Mouse (Mus musculus): Measurements from ENCODE around the gene Parp11. TPM values are rescaled to one million over a fixed set of nuclear protein-coding genes. Genes with fewer than 3 reads are reported as not detected.

The Parp11 gene
- polyA plus RNA-seq, 1 experiment from 2014 or later: 91.7 TPM

DNA sequence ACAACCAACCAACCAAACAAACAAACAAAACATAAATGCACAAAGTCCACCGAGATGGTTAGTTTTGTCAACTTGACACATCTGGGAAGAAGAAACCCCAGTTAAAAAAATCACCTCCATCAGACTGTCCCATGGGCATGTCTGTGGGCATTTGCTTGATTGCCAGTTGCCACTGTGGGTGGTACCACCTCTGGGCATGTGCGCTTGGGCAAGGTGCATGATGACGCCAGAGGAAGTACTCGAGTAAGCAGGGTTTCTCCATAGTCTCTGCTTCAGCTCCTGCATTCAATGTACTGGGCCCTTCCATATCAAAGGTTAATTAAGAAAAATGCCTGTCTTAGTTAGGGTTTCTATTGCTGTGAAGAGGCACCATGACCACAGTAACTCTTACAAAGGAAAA is 92.6 kb downstream of the Parp11 start:
- H3K9me3 ChIP-seq: no peaks in the 10 kb centered on the region
- H3K4me2 ChIP-seq (replicated peaks): no peak overlapping the region
- H3K27me3 ChIP-seq: 0 out of 2 replicates have a peak, but pooled peaks cover 5% of the 10 kb centered on the region
- 92% methylated on average over 4 of the region's 4 CpGs for WGBS
- no peak overlapping the region for H3K9ac ChIP-seq (replicated peaks)
- H3K36me3 ChIP-seq: no peaks in the 10 kb centered on the region
- H3K4me3 ChIP-seq (replicated peaks): no peak overlapping the region
- no peak overlapping the region for H3K27ac ChIP-seq
- H3K4me1 ChIP-seq (replicated peaks): no peaks in the 10 kb centered on the region
- ATAC-seq: no peak

DNA sequence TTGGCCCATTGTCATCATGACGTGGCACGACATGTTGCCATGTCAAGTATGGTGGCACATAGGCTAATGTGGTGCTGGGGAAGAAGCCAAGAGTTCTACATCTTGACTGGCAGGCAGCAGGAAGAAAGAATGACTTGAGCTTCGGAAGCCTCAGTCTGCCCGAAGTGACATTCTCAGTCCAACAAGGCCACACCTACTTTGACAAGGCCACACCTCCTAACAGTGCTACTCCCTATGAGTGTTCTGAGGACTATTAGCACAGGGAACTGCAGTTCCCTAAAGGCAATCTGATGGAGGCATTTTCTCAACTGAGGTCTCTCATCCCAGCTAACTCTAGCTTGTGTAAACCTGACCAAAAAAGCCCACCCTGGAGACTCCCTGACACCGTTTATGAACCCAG is 93.0 kb downstream of the Parp11 start:
- 0 out of 2 replicates have a peak, but pooled peaks cover 5% of the 10 kb centered on the region for H3K27me3 ChIP-seq
- 69% methylated on average over 5 of the region's 5 CpGs for WGBS
- ATAC-seq: no peak
- H3K9ac ChIP-seq (replicated peaks): no peak overlapping the region
- H3K27ac ChIP-seq: no peak overlapping the region
- no peak overlapping the region for H3K4me2 ChIP-seq (replicated peaks)
- no peaks in the 10 kb centered on the region for H3K4me1 ChIP-seq (replicated peaks)
- no peak overlapping the region for H3K4me3 ChIP-seq (replicated peaks)
- H3K9me3 ChIP-seq: no peaks in the 10 kb centered on the region
- H3K36me3 ChIP-seq: no peaks in the 10 kb centered on the region

GRCm38 (mm10) chr6:127540517-127540916 is 93.9 kb downstream of the Parp11 start:
- H3K4me3 ChIP-seq (replicated peaks): no peak overlapping the region
- H3K4me2 ChIP-seq (replicated peaks): no peak overlapping the region
- no peak for ATAC-seq
- H3K27ac ChIP-seq: no peak overlapping the region
- no peaks in the 10 kb centered on the region for H3K4me1 ChIP-seq (replicated peaks)
- H3K9me3 ChIP-seq: no peaks in the 10 kb centered on the region
- WGBS: 81% methylated on average over 4 of the region's 4 CpGs
- H3K36me3 ChIP-seq: no peaks in the 10 kb centered on the region
- H3K27me3 ChIP-seq: 0 out of 2 replicates have a peak, but pooled peaks cover 3% of the 10 kb centered on the region
- H3K9ac ChIP-seq (replicated peaks): no peak overlapping the region

GRCm38 (mm10) chr6:127541617-127542374 is 95.2 kb downstream of the Parp11 start:
- H3K4me2 ChIP-seq (replicated peaks): no peak overlapping the region

More at GRCm38 (mm10) chr6:127541617-127542374, 95.2 kb downstream of the Parp11 start:
- Histone ChIP-seq H3K27me3 (0 out of 2 replicates have a peak, but pooled peaks cover 3% of the 10 kb centered on the region), H3K9ac (replicated peaks) (no peak overlapping the region), H3K36me3 (no peaks in the 10 kb centered on the region), H3K9me3 (no peaks in the 10 kb centered on the region), H3K4me1 (replicated peaks) (no peaks in the 10 kb centered on the region), H3K4me3 (replicated peaks) (no peak overlapping the region), H3K27ac (no peak overlapping the region)
- 34% methylated on average over 18 of the region's 18 CpGs for WGBS
- peak; percentile 77 for ATAC-seq

Other genes with a start within 250 kb of the Parp11 start
- gene Cracr2a, start 114.5 kb downstream of the Parp11 start, polyA plus RNA-seq (2015; fragmentation: Nextera tagmentation; extraction: Ambion mirVana): 0.24 and 0.53 TPM in 2 replicates

Measured in midbrain, embryonic 13.5 days (tissue).